Mouse (Mus musculus): ENCODE measurements around the gene Hoxb8. TPM values are rescaled to one million over a fixed set of nuclear protein-coding genes. Genes with fewer than 3 reads are reported as not detected.

Hoxb8 gene
- total RNA-seq, 2 experiments from 2014 or later: not detected

DNA sequence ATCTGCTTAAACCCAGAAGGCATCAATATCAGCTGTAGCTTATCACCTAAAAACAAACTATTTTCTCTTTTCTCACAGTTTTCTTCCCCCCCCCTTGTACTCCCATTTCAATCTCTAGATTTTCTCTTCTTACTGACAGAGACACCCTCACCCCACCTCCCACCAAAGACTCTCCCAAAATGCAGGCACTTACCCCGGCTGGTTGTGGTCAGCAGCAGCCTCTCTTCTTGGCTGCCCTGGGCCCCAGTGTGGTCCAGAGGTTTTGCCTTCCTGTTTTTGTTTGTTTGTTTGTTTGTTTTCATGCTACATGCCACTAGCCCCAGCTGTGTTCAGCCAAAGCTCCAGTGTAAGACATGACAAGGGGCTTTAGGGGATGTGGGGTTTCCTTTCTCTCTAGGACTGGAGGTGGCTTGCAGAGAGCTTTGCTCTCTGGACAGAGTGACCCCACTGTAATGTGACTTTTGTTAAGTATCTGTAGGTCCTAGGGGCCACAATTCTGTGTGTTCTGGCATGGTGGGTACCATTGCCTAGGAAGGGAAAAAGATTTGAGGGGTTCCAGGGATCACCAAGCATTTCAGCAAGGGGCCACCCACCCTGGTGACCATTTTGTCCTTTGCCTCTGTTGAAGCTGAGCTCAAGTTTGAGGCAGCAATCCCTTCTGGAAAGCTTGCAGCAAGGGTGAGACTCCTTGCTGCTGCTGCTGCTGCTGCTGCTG is 13.5 kb upstream of the Hoxb8 start:
- DNase-seq: no peak

DNA sequence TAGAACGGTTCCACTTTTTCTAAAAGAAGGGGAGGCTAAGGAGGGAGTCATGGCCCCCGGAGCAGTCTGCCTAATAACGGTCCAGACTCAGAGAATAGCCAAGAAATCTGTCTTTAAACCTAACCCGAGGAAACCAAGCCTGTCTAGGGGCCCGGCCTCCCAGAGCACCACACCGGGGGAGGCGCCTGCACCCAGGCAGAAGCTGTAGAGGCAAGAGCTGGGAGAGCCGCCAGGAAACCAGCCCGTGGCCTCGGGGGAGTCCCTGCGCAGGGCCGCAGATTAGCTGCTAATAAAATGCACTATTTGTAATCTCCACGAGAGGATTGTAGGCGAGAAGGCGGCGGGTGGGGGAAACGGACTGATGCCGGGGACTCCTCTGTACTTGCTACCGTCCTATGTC is 11.8 kb upstream of the Hoxb8 start:
- no peak for DNase-seq

DNA sequence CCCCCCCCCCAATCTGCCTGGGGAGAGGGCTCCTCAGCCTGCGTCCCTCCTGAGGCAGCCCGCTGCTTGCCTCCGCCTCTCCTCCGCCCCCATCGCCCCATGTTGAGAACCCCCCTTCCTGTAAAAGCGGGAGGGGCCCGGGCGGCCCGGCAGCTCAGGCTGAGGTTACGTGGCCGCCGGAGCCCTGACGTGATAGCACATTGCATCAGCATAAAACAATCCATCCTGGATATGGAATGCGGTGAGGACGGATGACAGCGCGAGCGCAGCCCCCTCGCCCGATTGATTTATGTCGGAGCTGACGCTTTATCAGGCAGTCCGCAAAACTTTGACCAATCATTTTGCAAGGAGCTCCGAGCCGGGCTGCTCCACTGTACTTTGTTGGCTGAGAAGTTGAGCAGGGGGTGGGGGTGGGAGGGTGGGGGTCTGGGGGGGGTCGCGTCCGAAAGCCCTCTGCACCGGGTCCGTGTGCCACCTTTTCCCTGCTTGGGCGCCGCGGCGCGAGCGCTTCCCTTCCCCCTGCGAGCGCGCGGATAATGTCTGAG is 10.6 kb upstream of the Hoxb8 start, which contains the start of gene Hoxb9:
Gene Hoxb9 (plus strand): TSS at position 462 of the 545 bp plus-strand sequence.
- DNase-seq: no peak

DNA sequence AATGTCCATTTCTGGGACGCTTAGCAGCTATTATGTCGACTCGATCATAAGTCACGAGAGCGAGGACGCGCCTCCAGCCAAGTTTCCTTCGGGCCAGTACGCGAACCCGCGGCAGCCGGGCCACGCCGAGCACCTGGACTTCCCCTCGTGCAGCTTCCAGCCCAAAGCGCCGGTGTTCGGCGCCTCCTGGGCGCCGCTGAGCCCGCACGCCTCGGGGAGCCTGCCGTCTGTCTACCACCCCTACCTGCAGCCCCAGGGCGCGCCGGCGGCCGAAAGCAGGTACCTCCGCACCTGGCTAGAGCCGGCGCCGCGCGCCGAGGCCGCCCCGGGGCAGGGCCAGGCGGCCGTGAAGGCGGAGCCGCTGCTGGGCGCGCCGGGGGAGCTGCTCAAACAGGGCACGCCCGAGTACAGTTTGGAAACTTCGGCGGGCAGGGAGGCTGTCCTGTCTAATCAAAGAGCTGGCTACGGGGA is 10.1 kb upstream of the Hoxb8 start:
- DNase-seq: no peak

DNA sequence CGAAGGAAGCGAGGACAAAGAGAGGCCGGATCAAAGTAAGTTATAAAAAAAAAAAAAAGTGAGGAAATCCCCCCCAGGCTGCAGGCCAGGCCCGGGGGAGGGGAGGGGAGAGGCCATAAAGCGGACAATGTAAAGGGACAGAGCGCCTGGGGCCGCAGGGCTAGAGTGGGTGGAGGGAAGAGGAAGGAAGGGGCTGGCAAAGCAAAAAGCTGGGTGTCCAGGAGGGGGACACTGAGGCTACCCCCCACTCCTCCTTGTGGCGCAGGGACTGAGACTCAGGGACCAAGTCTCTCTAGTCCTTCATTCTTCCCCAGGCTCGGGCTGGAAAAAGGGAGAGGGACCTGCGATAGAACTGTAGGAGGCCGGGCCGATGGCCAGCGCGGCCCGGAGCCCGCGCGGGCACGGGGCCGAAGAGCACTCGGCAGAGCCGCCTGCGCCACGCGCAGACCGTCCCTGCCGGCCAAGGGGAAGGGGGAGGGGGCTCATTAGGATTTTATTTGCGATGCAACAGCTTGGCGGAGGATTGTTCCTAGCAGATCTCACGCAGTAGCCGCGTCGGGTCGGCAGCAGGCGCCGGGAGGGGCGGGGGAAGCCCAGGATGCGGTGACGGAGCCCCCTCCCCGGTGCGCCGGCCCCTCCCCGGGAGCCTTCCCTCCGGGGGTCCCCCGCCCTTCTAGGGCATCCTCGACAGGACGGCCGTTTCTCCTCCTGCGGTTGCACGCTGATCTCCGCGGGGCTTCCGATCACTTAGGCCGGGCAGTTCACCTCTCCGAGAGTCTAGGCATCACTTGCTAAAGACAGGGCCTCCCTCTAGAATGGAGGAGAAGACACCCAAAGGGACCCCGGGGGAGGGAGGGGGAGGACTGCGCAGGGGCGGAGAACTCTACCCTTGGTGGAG is 9.4 kb upstream of the Hoxb8 start:
- DNase-seq: no peak

DNA sequence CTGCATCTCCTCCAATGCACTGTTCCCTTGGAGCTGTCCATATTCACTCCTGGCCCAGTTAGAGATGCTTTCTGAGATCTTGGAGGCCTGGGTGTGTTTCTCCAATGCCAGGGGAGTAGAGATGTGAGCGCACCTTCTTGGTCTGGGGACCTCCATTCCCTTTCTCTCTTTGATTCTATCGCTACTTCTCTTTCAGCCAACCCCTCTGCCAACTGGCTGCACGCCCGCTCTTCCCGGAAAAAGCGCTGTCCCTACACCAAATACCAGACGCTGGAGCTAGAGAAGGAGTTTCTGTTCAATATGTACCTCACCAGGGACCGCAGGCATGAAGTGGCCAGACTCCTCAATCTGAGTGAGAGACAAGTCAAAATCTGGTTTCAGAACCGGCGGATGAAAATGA is 7.3 kb upstream of the Hoxb8 start:
- no peak for DNase-seq

DNA sequence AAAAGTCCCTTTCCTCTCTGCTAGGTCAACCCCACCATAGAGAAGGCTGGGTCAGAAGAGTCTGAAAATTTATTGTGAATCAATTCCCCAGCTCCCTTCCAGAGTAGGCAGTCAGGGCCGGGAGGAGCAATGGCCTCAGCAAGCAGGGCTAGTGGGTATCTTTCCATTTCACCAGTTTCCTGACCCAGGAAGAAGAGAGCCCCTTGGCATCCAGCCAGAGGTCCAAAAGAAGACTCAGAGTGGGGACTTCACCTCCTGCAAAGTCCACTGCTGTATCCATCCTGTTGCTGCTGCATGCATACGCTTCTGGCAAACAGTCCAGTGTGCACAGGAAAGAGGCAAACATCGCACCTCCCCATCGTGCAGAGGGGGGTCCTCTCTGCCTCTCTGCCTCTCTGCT is 5.8 kb upstream of the Hoxb8 start:
- no peak for DNase-seq

DNA sequence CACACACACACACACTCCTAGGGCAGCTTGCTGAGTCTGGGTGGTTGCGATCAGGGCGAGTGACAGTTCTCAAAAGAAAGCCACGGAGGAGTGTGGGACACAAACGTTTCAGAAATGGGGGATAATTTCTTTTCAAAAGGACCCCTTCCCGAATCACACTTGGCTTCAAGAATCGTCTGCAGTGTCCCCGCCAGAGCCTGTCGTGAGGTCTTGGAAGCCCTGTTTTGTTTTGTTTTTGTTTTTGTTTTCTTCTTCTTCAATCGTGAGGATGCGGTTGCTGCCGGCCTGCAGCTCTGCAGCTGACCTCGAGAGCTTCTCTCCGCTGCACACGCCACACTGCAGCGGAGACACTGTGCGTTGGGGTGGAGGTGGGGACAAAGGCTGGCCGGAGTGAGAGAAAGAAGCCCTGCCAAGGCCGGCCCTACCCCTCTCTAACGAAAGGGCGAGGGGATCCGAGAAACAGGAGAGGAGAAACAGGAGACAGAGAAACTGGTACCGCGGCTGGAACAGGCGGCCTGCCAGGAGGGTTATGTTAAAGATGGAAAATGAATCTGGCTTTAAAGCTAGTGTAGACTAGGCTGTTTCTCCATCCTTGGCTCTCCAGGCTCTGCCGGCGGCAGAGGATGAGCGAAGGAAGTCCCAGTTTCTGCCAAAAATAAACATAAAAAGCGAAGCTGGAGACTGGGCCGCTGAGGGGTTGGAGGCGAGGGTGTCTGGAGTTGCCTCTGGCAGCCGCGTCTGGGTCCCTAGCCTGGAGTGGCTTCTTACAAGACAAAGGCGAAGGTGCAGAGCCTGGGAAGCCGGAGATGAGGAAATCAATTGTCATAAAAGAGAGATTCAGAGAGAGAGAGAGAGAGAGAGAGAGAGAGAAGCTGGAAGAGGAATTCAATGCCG is 4.3 kb upstream of the Hoxb8 start:
- DNase-seq: no peak

DNA sequence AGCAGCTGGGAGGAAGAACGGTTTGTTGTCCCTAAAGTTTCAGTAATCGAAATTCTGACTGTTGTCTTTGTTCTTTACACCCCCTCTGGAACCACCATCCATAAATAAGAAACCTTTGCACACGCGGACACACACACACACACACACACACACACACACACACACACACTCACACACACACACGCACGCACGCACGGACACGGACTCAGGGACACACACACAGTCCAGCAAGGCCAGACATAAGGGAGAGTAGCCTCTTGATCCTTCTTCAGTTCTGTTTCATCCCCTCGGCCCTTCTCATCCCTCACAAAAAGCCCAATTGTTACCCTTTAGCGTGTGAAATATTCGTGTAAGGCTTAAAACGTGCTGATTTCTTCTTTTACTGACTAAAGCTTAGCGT is 3.4 kb upstream of the Hoxb8 start:
- no peak for DNase-seq

DNA sequence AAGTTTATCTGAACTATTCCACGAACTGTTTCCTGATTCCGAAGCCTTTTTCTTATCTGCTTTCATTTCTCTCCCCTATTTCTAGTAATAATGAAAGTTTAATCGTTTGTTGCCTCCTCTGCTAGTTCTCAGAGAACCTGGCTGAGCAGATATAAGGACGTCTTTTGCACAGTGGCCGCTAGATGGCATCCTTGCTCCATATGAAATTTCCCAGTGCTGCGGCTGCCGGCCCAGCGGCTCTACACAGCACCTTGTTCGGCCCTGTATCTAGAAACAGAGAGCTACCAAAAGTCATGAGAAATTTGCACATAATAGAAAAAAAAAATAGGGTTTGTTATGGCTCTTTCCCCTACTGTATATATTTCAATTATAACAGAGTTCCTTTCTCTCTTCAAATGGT is 2.9 kb upstream of the Hoxb8 start:
- peak; percentile 90 for DNase-seq

DNA sequence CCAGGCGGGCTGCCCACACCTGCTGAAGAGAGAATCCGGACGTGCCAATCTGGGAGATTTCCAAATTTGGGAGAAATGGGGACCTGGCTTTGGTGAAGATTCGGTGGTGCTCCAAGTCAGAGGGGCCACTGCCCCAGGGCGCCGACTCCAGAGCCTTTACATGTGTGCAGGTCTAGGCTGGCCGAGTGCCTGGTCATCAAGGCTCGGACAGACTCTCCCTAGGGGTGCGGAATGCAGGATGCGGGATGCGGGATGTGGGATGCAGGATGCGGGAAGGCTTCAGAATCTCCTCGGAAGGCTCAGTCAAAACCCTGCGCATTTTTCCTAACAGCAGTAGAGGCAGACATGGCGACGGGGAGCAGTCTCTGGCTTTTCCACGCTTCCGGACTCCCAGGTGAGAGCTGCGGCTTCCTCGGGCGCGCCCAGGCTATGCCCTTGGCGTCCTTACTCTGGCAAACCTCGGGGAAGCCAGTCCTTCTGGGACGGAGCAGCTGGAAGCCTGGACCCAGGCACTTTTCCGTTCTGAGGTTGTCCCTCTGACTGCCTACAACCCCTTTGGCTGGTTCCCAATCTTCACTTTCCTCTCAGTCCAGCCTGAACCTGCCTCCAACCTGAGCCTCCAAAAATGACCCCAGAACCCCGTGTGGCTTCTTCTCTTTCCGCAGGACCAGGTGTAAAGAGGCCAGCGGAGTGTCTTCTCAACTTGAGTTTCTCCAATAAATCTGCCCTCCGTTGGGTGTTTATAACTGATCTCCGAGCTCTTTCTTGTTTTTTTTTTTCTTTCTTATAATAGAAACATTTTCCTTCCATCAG is 2.1 kb upstream of the Hoxb8 start:
- no peak for DNase-seq

DNA sequence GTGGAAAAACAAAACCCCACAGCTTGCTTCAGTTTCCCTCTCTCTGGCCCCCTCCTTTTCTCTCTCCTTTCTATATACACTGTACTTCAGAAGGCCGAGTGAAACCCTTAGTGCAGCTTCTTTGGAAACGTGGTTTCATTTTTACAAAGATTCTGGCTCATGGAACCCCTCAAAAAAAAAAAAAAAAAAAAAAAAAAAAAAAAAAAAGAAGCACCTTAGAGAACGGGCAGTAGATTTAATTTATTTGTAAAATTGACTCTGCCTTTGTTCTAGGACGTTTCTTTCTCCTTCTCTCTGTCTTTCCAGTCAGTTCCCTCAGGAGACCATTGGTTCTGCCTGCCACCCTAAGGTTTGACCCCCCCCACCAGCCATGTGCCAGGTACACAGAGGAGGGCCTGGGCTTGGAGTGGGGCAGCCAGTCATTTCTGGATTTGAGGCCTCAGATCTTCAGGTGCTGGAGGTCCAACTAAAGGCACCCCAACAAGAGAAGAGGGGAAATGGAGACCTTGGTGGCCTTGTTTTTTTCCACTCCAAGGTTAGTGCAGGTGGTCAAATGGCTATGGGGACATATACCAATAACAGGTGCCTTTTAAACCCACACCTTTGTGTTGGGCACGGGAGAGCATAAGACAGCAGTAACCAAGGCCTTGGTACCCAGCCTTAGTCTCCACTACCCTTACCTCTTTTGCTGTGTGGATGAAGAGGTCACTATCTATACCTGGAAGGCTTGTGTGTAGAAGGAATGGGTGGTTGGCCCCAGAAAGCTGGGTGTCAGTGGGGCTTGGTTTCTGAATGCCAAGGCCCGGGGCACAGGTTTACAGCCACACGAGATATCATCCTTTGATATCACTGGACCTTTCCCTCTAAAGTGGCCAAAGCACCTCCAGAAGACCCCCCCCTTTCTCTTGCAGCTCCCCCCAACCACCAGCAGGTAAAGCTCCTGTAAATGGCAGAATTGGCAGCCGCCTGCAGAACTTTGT is 1.0 kb upstream of the Hoxb8 start:
- no peak for DNase-seq

DNA sequence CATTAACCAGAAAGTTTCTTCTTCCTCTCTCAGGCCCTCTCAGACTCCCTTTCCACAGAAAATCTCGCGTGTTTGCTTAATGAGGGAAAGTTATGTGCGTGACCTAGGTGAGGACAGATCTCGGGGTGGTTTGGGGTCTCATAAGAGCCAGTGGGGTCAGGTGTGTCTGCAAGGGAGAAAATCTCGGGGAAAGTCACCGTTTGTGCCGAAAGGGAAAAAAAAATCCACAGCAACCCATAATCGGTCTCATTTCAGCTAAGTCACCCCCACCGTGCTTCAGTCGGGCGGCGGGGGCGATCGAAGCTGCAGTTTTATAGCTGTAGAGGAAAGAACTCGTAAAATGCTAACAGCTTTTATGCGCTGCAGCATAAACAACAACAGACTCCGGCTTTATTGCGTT is 309 bp upstream of the Hoxb8 start:
- no peak for DNase-seq

DNA sequence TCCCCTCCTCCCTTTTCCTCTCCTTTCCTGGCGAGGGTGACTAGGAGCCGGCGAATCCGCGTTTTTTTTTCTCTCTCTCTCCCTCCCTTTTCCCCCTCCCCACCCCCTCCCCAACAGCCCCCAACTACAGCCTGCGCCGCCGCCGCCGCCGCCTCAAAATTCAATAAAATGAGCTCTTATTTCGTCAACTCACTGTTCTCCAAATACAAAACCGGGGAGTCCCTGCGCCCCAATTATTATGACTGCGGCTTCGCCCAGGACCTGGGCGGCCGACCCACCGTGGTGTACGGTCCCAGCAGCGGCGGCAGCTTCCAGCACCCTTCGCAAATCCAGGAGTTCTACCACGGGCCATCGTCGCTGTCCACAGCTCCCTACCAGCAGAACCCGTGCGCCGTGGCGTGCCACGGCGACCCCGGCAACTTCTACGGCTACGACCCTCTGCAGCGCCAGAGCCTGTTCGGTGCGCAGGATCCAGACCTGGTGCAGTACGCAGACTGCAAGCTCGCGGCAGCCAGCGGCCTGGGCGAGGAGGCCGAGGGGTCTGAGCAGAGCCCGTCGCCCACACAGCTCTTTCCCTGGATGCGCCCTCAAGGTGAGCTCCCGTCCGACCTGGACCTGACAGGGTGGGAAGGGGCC is 1.2 kb downstream of the Hoxb8 start:
- no peak for DNase-seq

DNA sequence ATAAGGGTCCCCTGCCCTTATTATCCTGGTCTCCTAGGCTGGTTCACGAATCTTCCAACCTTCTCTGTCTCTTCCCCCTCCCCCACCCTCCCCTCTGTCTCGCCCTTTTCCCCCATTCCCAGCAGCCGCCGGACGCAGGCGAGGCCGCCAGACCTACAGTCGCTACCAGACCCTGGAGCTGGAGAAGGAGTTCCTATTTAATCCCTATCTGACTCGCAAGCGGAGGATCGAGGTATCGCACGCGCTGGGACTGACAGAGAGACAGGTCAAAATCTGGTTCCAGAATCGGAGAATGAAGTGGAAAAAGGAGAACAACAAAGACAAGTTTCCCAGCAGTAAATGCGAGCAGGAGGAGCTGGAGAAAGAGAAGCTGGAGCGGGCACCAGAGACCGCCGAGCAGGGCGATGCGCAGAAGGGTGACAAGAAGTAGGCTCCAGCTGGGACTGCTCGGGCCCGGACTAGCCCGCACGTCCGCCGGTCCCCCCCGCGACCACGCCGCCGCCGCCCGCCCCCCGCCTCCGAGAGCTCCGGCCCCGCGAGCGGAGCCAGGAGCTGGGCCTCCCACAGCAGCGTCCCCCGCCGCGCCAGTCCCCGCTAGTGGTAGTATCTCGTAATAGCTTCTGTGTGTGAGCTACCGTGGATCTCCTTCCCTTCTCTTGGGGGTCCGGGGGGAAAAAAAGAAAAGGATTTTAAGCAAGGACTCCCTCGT is 2.5 kb downstream of the Hoxb8 start:
- peak; percentile 48 for DNase-seq

DNA sequence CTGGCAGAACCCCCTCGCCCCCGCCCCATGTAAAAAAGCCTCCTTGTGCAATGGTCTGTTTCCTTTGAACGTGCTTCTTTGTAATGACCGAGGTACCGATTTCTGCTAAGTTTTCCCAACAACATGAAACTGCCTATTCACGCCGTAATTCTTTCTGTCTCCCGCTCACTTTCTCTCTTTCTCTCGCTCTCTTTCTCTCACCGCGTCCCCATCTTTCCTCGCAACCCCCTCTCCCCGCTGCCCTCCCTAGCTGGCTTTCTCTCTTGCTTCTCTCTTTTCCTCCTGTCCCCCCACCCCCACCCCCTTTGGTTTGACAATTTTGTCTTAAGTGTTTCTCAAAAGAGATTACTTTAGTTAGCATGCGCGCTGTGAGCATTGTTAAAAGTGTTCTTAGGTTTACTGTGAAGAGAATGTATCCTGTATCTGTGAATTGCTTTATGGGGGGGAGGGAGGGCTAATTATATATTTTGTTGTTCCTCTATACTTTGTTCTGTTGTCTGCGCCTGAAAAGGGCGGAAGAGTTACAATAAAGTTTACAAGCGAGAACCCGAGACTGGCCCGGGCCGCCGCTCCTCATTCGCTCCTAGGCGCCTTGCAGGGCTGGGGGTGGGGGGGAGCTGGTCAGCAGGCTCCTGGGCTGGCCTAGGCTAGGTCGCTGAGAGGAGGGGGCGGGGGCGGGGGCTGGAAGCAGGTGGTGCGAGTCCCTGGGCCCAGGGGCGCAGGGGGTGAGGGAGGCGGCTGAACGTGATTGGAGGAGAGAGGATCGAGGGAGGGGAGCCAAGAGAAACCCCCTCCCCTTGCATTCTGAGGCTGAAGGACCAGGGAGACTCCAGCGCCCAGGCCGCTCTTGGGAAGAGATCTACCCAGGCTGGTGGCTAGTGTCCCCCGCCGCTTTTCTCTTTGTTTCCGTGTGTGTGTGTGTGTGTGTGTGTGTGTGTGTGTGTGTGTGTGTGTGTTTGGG is 3.3 kb downstream of the Hoxb8 start:
- DNase-seq: no peak
